Mouse (Mus musculus): ENCODE data around the gene Mylk4. TPM values are rescaled to one million over a fixed set of nuclear protein-coding genes. Genes with fewer than 3 reads are reported as not detected.

Gene Mylk4
- total RNA-seq, 2 experiments from 2014 or later = 0.73 to 1.0 TPM

Other genes starting within 250 kb of the Mylk4 start
- 10 to 100 TPM; 57.9 to 58.4 TPM for gene Wrnip1, start 18.1 kb upstream of the Mylk4 start, total RNA-seq (2021)
- gene D930007J09Rik, start 18.9 kb upstream of the Mylk4 start, total RNA-seq (2021) = 1 to 10 TPM; 1.4 to 1.9 TPM
- under 1 TPM; 0.40 to 0.62 TPM for gene Serpinb1a, start 67.2 kb upstream of the Mylk4 start, total RNA-seq (2021)
- gene Serpinb1c, start 114.3 kb upstream of the Mylk4 start, total RNA-seq (2021) = under 1 TPM in 1 of 2 experiments, not detected in 1; 0.36 TPM
- 1 to 10 TPM; 2.6 to 2.9 TPM for gene Serpinb6b, start 181.3 kb upstream of the Mylk4 start, total RNA-seq (2021)
- 1 to 10 TPM; 5.4 to 6.3 TPM for gene Serpinb9, start 219.3 kb upstream of the Mylk4 start, total RNA-seq (2021)
- not detected for gene Serpinb9b, start 243.5 kb upstream of the Mylk4 start, total RNA-seq (2021)

Data from layer of hippocampus, postnatal 10 days (tissue).